Comparison of ENCODE assay signal across 10 mouse cellular contexts in the genomic region with DNA sequence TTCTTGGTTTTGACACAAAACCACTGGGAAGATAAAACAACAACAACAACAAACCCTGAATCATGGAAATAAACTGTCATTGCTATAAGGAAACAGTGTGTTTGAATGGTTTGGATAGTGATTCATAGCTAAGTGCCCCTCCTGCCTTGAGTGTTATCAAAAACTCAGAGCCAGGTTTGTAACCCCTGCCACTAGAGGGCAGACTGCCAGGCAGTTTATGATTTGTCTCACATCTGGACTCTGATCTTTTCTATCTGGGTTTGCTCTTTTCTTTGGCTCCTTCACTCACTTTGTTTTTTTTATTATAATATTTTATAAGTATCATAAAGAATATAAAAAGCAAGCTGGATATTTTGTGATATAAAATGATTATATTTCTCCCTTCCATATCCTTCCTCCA.
DNase-seq lines count a peak whose midpoint lies in the region; ATAC-seq and TF ChIP-seq lines count a peak whose summit lies in the region.
"Had no signal": no experiment of that assay in that cellular context is flagged by ENCODE, and none has a peak within 500 bp of the region (broad histone marks: within the 10 kb centered on the region; RNA-seq: fewer than 3 reads in every experiment).

No protein-coding gene starts in this region.

- no peaks in the 10 kb centered on the region for H3K27me3 ChIP-seq in liver, embryonic 14.5 days (ENCODE audit: control insufficient read depth, insufficient read depth, low read length)
- no peaks in the 10 kb centered on the region for H3K27me3 ChIP-seq in lung, embryonic 14.5 days (ENCODE audit: insufficient read depth, low read length)
- no peaks in the 10 kb centered on the region for H3K27me3 ChIP-seq in hindbrain, embryonic 12.5 days
- H3K27me3 ChIP-seq: intestine, embryonic 15.5 days had no signal

- no peaks in the 10 kb centered on the region for H3K9me3 ChIP-seq in liver, embryonic 14.5 days (ENCODE audit: control insufficient read depth, low read length)
- no peaks in the 10 kb centered on the region for H3K9me3 ChIP-seq in lung, embryonic 14.5 days (ENCODE audit: low read depth, low read length)
- H3K9me3 ChIP-seq in hindbrain, embryonic 12.5 days (replicated peaks), result no peaks in the 10 kb centered on the region
- H3K9me3 ChIP-seq: intestine, embryonic 15.5 days had no signal

- no peak overlapping the region for H3K4me3 ChIP-seq in liver, embryonic 14.5 days (ENCODE audit: insufficient read depth in 1 of 2, low read depth in 2 of 2, low read length in 2 of 2)
- H3K4me3 ChIP-seq in lung, embryonic 14.5 days (ENCODE audit: low read depth, low read length), result no peak overlapping the region
- H3K4me3 ChIP-seq in hindbrain, embryonic 12.5 days, result no peak overlapping the region
- H3K4me3 ChIP-seq: intestine, embryonic 15.5 days had no signal

- H3K4me2 ChIP-seq in liver, embryonic 14.5 days (ENCODE audit: low read depth), result no peak overlapping the region
- H3K4me2 ChIP-seq in lung, embryonic 14.5 days, result no peak overlapping the region
- H3K4me2 ChIP-seq in hindbrain, embryonic 12.5 days (replicated peaks), result no peak overlapping the region
- H3K4me2 ChIP-seq: intestine, embryonic 15.5 days had no signal

- no peak overlapping the region for H3K9ac ChIP-seq in liver, embryonic 14.5 days (replicated peaks)
- H3K9ac ChIP-seq in lung, embryonic 14.5 days, result no peak overlapping the region
- H3K9ac ChIP-seq in hindbrain, embryonic 12.5 days, result no peak overlapping the region
- H3K9ac ChIP-seq: intestine, embryonic 15.5 days had no signal

- peak; percentile 23 for DNase-seq in embryo, embryonic 10 days (ENCODE audit: low spot score)
- DNase-seq in embryo, embryonic 9.5 days (ENCODE audit: extremely low spot score), result no peak
- no peak for DNase-seq in liver, embryonic 14.5 days (ENCODE audit: low read depth in 3 of 3, low spot score in 3 of 3)
- DNase-seq in liver, result no peak
- DNase-seq in adrenal gland, postnatal 25 days, result peak; percentile 43
- peak; percentile 53 for DNase-seq in lung, embryonic 14.5 days
- DNase-seq in thymus, postnatal 0 days (ENCODE audit: low spot score), result no peak
- DNase-seq: cerebellum, adult 18-20 months had no signal

- H3K27ac ChIP-seq in liver, embryonic 14.5 days, result no peak overlapping the region
- no peak overlapping the region for H3K27ac ChIP-seq in lung, embryonic 14.5 days (ENCODE audit: low read depth)
- H3K27ac ChIP-seq in hindbrain, embryonic 12.5 days, result no peak overlapping the region
- H3K27ac ChIP-seq: intestine, embryonic 15.5 days had no signal

- H3K4me1 ChIP-seq in liver, embryonic 14.5 days (replicated peaks; ENCODE audit: control insufficient read depth in 2 of 2, insufficient read depth in 2 of 2, low read length in 1 of 2), result no peaks in the 10 kb centered on the region
- H3K4me1 ChIP-seq in lung, embryonic 14.5 days (ENCODE audit: insufficient read depth), result no peaks in the 10 kb centered on the region
- H3K4me1 ChIP-seq in hindbrain, embryonic 12.5 days, result peaks cover 9% of the 10 kb centered on the region
- H3K4me1 ChIP-seq: intestine, embryonic 15.5 days had no signal

- no peak for TF ChIP-seq EP300 in liver, embryonic 14.5 days (IDR thresholded peaks at IDR 0.05; ENCODE audit: low read depth)

- peak; percentile 50 for TF ChIP-seq CTCF in liver, embryonic 14.5 days (IDR thresholded peaks at IDR 0.05; ENCODE audit: low read depth)
- peak; percentile 56 for TF ChIP-seq CTCF in lung, embryonic 14.5 days (IDR thresholded peaks at IDR 0.05; ENCODE audit: low read depth)

- ATAC-seq in liver, embryonic 14.5 days (ENCODE audit: insufficient read depth), result no peak
- ATAC-seq in lung, embryonic 14.5 days (ENCODE audit: insufficient read depth), result no peak
- ATAC-seq in hindbrain, embryonic 12.5 days (ENCODE audit: low FRiP score), result no peak
- ATAC-seq: intestine, embryonic 15.5 days had no signal

- no peaks in the 10 kb centered on the region for H3K36me3 ChIP-seq in liver, embryonic 14.5 days (replicated peaks; ENCODE audit: control insufficient read depth, insufficient read depth, low read depth)
- no peaks in the 10 kb centered on the region for H3K36me3 ChIP-seq in lung, embryonic 14.5 days (ENCODE audit: insufficient read depth)
- H3K36me3 ChIP-seq in hindbrain, embryonic 12.5 days, result no peaks in the 10 kb centered on the region
- H3K36me3 ChIP-seq: intestine, embryonic 15.5 days had no signal

Comparison
In these comparisons a context has a peak if more than half of its experiments do, and no peak if none do; other contexts are left out.
1. DNase-seq: peak in embryo, embryonic 10 days (single experiment), adrenal gland, postnatal 25 days (single experiment) and lung, embryonic 14.5 days (single experiment); none in embryo, embryonic 9.5 days (single experiment), liver, embryonic 14.5 days (0 of 3), liver (single experiment) and thymus, postnatal 0 days (single experiment).